Mouse (Mus musculus): Measurements from ENCODE around the gene Pnisr. TPM values are rescaled to one million over a fixed set of nuclear protein-coding genes. Genes with fewer than 3 reads are reported as not detected.

The Pnisr gene
- polyA plus RNA-seq, 1 experiment from 2014 or later: 97.4 TPM

- ATAC-seq (replicated peaks; ENCODE audit: low FRiP score, low read depth): peak; percentile 91
- H3K4me2 ChIP-seq (ENCODE audit: low read length): peak within 1 kb of the TSS; percentile 55
Measured at GRCm38 (mm10) chr4:21879565-21880220, 32.3 kb downstream of the Pnisr start, which contains the start of gene Coq3. Coq3 (plus strand) TSS chr4:21879673.

GRCm38 (mm10) chr4:21882806-21883205, 35.4 kb downstream of the Pnisr start:
- no peak overlapping the region for H3K4me3 ChIP-seq (replicated peaks; ENCODE audit: low read depth, low read length)
- H3K27ac ChIP-seq: no peak overlapping the region
- ATAC-seq (replicated peaks; ENCODE audit: low FRiP score, low read depth) (no peak), DNase-seq (ENCODE audit: low spot score) (no peak)
- no peak overlapping the region for H3K9ac ChIP-seq (ENCODE audit: low read depth, low read length)
- H3K36me3 ChIP-seq (ENCODE audit: insufficient read depth, low read length): no peaks in the 10 kb centered on the region
- whole genome bisulfite sequencing: 94% methylated on average over 6 of the region's 6 CpGs
- H3K27me3 ChIP-seq (ENCODE audit: insufficient read depth, low read length): no peaks in the 10 kb centered on the region
- no peaks in the 10 kb centered on the region for H3K4me1 ChIP-seq (replicated peaks; ENCODE audit: insufficient read depth, low read length)
- no peaks in the 10 kb centered on the region for H3K9me3 ChIP-seq (replicated peaks; ENCODE audit: low read length)
- no peak for TF ChIP-seq CTCF (IDR thresholded peaks at IDR 0.05; ENCODE audit: low read depth)
- no peak overlapping the region for H3K4me2 ChIP-seq (ENCODE audit: low read length)

More at GRCm38 (mm10) chr4:21879565-21880220, 32.3 kb downstream of the Pnisr start, which contains the start of gene Coq3:
- Histone ChIP-seq H3K4me1 (replicated peaks; ENCODE audit: insufficient read depth, low read length) (no peaks in the 10 kb centered on the region), H3K9me3 (replicated peaks; ENCODE audit: low read length) (no peaks in the 10 kb centered on the region), H3K36me3 (ENCODE audit: insufficient read depth, low read length) (no peaks in the 10 kb centered on the region), H3K9ac (ENCODE audit: low read depth, low read length) (peak within 1 kb of the TSS; percentile 78), H3K27me3 (ENCODE audit: insufficient read depth, low read length) (no peaks in the 10 kb centered on the region), H3K27ac (peak within 1 kb of the TSS; percentile 96), H3K4me3 (replicated peaks; ENCODE audit: low read depth, low read length) (peak within 1 kb of the TSS; percentile 82)
- TF ChIP-seq CTCF (IDR thresholded peaks at IDR 0.05; ENCODE audit: low read depth): no peak
- peak; percentile 92 for DNase-seq (ENCODE audit: low spot score)
- WGBS: under 1% methylated on average over 51 of the region's 51 CpGs

DNA sequence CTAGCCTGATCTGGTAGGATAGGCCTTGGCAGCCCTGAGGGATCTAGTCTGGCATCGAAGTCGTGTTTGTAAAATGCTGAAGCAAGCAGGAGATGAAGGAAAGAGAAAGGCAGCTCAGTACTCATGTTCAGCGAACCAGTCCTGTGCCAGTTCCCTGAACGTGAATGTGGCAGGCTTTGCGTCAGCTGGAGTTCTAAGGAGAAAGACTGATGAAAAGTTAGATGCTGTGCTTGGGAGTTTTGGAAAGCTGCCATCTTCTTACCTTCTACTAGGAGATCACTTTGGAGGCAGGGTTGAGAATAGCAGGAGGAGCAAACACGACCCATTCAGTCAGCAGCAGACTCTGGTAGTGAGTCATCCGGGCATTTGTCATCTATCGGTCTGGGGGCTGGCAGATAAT, 38.4 kb downstream of the Pnisr start:
- Histone ChIP-seq H3K9me3 (replicated peaks; ENCODE audit: low read length) (no peaks in the 10 kb centered on the region), H3K27ac (no peak overlapping the region), H3K27me3 (ENCODE audit: insufficient read depth, low read length) (no peaks in the 10 kb centered on the region), H3K4me3 (replicated peaks; ENCODE audit: low read depth, low read length) (no peak overlapping the region), H3K36me3 (ENCODE audit: insufficient read depth, low read length) (no peaks in the 10 kb centered on the region), H3K9ac (ENCODE audit: low read depth, low read length) (no peak overlapping the region), H3K4me1 (replicated peaks; ENCODE audit: insufficient read depth, low read length) (no peaks in the 10 kb centered on the region), H3K4me2 (ENCODE audit: low read length) (no peak overlapping the region)
- no peak for ATAC-seq (replicated peaks; ENCODE audit: low FRiP score, low read depth)
- TF ChIP-seq CTCF (IDR thresholded peaks at IDR 0.05; ENCODE audit: low read depth): no peak
- 79% methylated on average over 8 of the region's 8 CpGs for WGBS
- no peak for DNase-seq (ENCODE audit: low spot score)

Other genes with a start within 250 kb of the Pnisr start
- not detected in 2 replicates for gene Prdm13, start 161.6 kb upstream of the Pnisr start, polyA plus RNA-seq (2015; fragmentation: Nextera tagmentation; extraction: Ambion mirVana)
- gene Ccnc, start 119.9 kb upstream of the Pnisr start, polyA plus RNA-seq (2015; fragmentation: Nextera tagmentation; extraction: Ambion mirVana): 37.4 and 40.2 TPM in 2 replicates
- gene Usp45, start 80.4 kb upstream of the Pnisr start, polyA plus RNA-seq (2015; fragmentation: Nextera tagmentation; extraction: Ambion mirVana): 4.0 and 4.7 TPM in 2 replicates
- 10.8 and 14.0 TPM in 2 replicates for gene Tstd3, start 80.4 kb upstream of the Pnisr start, polyA plus RNA-seq (2015; fragmentation: Nextera tagmentation; extraction: Ambion mirVana)
- 14.7 and 15.6 TPM in 2 replicates for gene Coq3, start 32.1 kb downstream of the Pnisr start, polyA plus RNA-seq (2015; fragmentation: Nextera tagmentation; extraction: Ambion mirVana)
- 1.7 and 2.0 TPM in 2 replicates for gene Faxc, start 83.7 kb downstream of the Pnisr start, polyA plus RNA-seq (2015; fragmentation: Nextera tagmentation; extraction: Ambion mirVana)

Measured in kidney, postnatal 0 days (tissue).